Mouse (Mus musculus) liver, postnatal 0 days (tissue): ENCODE results near the gene Rbms3.

Source experiments
- CTCF ChIP-seq: sonication (generic); IDR thresholded peaks from 2 replicates; pipeline ENCODE4 v1.5.1; 2016; ENCODE audit warnings: antibody characterized with exemption, low read depth
- EP300 ChIP-seq: IDR thresholded peaks from 2 replicates; pipeline ENCODE4 v1.6.1; 2016; ENCODE audit warnings: antibody characterized with exemption, low read depth, mild to moderate bottlenecking

DNA sequence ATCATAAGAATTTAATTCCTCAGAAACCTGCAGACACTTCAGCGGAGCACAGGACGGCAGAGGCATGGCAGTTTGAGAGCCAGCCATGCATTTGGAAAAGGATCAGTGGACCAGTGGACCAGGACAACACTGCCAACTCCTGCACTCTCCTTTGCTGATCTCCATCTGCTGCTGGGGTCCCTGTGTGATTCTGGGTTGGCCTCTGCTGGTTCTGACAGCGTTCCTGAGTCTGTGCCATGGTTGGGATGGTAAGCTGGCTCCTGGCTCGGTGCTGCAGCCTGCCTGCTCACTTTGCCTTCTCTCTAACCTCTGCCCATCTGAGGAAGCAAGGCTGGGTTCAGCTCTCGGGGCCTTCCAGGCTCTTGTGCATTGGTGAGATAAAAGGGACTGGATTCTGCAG lies 28.9 kb downstream of the Rbms3 start:
- TF ChIP-seq CTCF (no peak), EP300 (no peak)
